Mouse (Mus musculus) frontal cortex, postnatal 14 days (tissue): Measurements from ENCODE around the gene Abhd14b.

Source experiments
- DNase-seq, 2 experiments: peaks; one replicate each; pipeline ENCODE4 v3.0.0; 2022; ENCODE audit warnings: low spot score in 2 of 2

The Abhd14b gene

DNA sequence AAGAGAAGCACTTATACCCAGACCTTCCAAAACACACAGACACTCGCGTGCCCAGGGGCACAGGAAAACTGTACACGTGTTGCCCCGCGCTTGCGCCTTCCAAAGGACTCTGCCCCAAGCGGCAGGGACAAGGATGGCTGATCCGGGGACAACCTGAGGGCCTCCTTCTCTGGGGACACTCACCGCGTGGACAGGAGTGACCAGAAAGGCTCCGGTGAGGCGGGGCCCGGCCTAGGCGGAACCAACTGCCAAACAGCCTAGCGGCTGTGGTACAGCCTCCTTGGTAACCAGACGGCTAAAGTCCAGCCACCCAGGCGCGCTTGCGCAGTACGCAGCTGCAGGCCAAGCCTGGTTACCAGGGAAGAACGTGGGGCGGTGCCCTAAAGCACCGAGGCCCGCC, at the start of gene Abhd14b, which contains the start of gene Abhd14a:
TSS of gene Abhd14b (plus strand) at position 112 of the 400 bp plus-strand sequence.
TSS of gene Abhd14a (minus strand) at position 331 of the 400 bp plus-strand sequence.
- peak; percentile 78 to 81 for DNase-seq

DNA sequence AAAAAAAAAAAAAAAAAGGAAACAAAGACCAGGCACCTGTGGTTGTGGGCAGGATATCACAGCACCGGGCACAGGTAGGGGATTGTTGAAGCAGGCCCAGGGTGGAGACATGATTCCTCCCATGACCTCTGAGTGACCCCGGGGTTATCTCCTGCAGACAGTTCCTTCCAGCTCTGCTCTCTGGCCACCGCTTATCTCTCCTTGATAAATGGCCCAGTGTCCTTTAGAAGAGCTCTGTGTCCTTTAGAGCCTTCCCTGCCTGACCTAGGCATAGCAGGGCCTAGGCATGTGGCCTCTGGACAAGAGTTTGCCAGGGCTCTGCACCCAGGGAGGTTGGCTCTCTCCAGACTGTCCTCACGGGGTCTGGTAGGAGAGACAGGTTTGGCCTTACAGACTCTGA, 49.5 kb upstream of the Abhd14b start:
- DNase-seq, result no peak

DNA sequence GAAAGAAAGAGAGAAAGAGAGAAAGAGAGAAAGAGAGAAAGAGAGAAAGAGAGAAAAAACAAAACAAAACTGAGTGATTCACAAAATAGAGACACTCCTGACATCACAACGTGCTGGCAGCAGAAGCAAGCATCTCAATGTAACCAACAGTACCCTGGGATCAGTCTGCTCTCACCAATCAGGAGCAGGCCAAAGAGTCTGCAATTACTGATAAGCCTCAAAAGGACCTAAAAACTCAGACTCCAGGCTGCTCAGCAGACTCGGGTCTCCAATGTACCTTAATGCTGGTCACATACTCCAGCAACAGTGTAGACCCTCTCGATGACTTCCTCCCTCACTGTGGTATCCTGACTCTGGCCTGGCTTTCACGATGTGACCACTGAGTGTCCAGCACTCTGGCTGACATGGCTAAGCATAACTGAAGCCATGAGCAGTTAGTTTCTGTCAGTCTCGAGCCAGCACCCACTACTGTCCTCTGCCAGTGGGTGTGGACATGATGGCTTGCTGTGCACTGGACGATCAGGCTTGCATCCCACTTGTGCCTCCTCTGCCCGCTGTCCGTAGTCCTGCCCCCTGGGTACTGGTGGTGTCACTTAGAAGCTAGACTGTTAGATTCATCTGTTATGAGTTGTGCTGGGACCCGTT, 48.5 kb upstream of the Abhd14b start:
- no peak for DNase-seq

DNA sequence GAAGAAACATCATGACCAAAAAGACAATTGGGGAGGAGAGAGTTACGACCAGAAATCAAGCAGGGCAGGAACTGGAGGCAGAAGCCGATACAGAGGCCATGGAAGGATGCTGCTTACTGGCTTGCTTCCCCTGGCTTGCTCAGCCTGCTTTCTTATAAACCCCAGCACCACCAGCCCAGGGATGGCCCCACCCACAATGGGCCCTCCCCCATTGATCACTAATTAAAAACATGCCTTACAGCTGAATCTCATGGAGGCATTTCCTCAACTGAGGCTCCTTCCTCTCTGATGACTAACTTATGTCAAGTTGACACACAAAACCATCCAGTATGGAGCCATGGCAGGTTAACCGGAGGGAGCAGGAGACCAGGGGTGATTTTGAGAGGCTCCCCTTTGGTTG, 47.5 kb upstream of the Abhd14b start:
- DNase-seq, result no peak

DNA sequence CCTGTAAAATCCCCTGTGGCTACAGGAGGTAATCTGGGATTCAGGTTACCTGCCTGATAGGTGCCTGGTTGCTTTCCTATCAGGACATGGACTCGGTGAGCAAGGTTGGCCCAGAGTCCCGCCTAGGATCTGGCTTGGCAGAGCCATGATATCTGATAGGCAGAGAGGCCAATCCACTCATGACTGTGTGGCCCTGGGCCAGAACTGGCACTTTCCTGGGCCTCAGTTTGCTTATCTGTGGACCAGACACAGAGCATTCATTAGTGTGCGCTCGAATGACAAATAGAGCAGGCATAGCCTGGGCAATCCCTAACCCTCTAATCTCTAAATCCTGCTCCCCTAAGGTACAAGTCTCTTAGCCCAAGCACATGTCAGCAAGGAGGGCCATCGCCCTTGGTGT, 45.1 kb upstream of the Abhd14b start:
- no peak for DNase-seq

DNA sequence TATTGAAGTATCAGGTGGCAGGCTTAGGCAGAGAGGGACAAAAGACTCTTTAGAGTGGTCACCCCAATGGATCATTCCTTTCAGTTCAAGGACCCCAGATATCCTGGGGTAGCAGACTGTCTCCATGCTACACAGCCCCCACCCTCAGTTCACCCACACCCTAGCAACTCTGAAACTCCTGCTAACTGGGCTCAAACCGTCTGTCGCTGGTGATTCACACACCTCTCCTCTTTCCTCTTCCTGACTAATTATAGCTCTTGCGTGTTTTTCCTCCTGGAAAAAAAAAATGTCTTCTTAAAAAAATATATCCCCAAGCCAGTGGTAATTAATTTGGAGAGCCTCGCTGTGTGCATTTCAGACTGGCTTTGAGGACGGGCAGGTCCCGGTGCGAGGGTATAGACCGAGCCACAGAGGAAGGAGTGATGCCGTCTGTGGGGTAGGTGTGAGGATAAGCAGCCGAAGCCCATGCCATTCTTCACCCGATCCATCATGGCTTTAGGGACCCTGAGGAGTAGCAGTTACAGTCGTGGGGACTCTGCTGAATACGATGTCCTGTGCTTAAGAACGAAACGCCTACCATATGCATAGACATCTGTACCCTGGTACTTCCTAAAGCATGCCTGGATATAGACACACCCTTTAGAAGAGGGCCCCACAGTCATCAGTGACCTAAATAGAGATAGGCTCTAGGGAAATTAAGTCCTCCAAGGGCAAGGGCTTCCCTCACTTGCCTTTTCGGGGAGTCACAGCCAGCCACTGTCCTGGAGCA, 44.5 kb upstream of the Abhd14b start:
- DNase-seq, result no peak

DNA sequence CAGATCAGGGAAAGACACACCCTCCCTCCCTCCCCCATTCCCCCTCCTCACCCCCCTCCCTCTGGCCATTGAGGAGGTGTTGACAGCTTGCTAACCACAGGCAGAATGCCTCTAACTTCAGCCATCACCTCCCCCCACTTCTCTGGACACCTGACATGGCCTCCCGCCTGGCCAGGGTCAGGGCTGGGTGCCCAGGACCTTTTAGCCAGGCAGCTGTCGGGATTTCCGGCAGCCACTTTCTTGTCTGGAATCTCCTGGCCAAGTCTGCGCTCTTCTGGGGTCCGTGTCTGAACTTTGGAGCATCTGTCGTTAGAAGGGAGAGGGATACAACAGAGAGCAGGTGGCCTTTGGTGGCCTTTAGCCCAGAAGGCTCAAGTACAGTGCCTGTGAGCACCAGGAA, 42.0 kb upstream of the Abhd14b start:
- no peak for DNase-seq

DNA sequence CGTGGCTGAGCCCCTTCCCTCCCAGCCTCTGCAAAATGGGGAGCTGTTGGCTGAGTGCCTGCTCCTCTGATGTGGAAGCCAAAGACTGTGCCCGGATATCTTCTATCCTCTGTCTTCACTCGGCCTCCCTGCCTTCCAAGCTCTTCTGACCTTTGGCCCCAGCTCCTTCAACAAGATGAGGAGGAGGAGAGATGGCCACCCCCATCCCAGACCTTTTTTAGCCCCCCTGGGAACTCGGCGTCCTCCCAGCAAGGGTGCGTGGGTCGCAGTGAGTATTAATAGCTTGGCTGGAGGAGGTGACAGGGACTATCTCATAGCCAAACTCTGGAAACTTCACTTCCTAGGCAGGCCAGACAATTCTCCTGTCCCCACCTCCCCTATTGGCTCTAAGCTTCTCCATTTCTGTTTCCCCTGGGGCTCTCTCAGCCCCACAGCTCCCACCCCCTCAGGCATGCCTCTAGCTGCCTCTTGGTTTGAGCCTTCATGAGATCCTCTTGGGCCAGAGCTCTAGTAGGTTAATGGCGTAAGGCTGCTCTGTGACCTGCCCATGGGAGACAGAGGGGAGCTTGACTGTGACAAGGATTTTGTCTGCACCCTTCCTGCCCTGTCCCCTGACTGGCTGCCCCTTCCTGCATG, 40.7 kb upstream of the Abhd14b start:
- DNase-seq, result no peak

DNA sequence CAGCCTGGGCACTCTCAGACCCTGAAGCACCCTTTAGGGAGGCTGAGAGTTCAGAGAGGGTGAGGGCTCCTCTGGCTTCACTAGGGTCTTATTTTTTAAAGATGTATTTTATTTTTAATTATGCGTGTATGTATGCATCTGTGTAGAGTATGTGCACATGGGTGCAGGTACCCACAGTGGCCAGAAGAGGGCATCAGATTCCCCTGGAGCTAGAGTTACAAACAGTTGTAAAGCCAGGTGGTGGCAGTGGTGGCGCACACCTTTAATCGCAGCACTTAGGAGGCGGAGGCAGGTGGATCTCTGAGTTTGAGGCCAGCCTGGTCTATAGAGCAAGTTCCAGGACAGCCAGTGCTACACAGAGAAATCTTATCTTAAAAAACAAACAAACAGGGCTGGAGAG, 38.2 kb upstream of the Abhd14b start:
- DNase-seq, result no peak

DNA sequence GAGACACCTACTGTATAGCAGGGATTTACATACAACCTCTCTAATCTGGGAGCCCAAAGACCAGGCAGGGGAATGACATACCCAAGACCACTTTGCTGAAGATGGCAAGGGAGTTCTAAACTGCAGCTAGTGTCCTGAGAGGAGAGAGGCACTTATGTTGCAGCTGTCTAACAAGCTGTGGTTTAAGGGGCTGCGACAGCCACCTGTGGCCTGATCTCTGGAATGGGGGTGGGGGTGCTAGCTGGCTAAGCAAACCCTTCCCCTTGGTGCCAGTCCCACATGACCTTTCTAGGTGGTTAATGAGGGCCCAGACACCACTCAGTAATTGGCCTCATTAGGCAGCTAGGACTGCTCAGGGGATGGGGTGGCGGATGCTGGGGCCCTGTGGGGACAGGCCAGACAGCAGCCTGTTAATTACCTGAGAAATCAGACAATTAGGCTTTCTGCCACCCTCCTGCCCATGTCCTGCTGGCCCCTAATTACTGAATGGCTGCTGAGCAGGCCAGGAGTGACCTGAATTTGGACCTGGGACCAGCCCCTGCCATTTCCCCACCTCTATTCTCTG, 37.1 kb upstream of the Abhd14b start:
- DNase-seq, result no peak

DNA sequence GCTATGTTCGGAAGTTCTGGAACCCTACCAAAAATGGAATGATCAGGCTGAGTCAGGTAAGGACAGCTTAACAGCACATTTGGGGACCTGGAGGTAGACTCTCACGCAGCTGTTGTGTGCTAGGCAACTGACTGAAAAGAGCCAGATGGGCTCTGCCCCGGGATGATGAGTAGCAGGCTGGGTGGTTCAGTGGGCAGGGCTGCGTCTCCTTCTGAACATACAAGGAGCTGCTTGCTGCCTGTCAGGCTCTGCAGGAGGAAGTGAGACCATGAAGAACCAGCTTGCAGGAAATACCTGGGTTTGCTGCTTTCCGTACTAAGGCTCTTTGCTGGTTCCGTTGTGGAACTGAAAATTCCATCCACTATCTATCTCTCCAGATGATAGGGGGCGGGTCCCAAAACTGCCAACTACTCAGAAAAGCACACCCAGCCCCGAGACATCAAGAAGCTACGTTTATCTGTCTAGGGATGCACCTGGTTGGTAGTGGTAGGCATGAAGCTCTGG, 36.1 kb upstream of the Abhd14b start:
- DNase-seq, result peak in 1 of 2 experiments; percentile 64

DNA sequence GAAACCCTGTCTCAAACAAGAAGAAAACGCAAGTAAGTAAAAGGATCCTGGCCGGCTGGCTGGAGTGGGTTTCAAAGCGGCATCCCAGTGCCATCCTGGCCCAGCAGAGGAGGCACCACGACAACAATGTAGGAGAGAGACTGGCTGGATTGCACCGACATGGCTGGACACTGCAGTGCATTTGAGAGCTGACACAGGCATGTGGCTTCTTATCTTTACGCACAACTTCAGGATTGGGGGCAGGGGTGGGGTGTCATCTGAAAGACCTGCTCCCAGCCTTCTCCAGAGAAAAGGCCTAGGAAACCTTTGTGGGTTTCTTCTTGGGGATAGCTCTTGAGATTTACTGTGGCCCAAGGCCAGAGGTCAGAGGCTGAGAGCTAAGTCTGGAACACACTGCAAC, 35.5 kb upstream of the Abhd14b start:
- DNase-seq, result no peak

DNA sequence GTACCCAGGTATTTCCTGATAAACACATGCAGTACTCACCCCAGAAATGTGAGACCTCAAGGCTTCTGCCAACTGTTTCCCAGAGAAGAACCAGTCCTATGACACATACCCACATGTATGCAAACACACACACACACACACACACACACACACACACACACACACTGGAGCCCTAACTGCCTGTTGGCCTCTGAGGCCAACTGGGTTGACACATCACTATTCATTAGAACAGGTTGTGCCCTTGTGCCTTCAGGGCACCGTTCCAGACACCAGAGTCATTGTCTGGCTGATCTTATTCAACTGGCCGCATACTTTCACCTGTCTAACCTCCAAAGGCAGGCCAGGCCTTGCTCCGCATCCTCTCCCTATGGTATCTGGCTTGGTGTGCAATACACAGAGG, 35.0 kb upstream of the Abhd14b start:
- no peak for DNase-seq

DNA sequence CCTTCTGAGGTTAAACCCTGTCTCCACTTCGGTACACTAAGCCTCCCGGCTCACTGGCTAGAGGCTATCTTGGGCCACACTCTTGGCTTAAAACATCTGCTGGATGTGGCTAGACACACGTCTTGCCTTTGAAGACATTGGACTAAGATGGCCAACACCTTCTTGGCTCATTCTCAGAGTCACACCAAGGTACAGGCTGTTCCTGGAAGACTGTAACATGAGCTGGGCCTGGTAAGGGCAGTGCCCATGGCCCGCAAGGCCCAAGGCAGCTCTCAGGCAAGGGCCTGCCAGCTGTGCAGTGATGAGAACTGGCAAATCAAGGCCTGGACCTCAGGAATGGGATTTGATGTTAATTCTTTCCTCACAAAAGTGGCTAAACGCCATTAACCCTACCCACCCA, 33.7 kb upstream of the Abhd14b start:
- no peak for DNase-seq

DNA sequence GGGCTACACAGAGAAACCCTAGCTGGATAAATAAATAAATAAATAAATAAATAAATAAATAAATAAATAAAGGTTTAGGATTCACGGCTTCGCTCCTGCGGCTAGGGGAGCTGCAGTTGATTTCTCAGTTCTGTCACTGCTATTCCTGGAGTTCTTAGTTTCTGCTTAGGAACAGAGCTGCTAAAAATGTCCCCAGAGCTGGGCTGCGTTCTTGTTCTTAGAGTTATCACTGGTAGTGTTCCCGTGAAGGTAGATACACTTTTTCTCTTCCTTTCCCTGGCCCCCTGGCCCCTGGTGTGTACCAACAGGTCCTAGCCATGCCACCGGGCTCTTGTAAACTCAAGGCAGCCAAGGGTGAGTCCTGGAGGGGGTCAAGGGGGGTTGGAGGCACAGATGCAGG, 30.4 kb upstream of the Abhd14b start:
- no peak for DNase-seq

DNA sequence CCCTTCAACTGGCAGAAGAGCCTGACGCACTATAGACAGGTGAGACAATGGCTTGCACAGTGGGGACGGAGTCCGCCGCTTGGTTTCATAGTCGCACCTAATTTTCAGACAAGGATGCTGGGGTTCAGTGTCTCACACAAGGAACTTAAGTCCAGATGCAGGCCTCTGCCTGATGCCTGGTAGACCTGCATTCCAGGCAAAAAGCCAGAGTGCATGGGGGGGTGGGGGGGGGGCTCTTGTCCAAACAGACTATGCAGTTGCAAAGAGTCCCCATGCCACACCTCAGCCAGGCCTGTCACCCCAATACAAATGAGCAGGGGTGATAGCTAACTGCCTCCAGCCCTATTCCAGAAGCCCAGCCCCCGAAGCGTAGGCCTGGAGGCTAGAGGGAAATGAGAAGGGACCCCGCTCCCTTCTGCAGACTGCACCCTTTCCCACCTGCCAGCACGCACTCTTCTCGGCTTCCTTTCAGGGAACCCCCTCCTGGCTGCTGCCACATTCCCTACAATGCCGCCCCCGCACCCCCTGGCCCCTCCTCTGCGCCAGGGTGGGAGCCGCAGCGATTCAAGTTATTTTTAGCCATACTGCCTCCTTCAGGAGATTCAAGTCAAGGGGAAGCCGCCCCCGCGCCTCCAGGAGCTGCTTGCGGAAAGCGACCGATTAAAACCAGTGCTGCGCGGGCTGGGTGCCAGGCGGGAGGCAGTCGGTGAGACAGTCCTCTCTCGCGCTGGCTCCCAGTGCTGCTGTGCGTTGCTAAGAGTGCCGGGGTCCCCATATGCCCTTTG, 29.2 kb upstream of the Abhd14b start:
- DNase-seq, result peak; percentile 92 to 96

DNA sequence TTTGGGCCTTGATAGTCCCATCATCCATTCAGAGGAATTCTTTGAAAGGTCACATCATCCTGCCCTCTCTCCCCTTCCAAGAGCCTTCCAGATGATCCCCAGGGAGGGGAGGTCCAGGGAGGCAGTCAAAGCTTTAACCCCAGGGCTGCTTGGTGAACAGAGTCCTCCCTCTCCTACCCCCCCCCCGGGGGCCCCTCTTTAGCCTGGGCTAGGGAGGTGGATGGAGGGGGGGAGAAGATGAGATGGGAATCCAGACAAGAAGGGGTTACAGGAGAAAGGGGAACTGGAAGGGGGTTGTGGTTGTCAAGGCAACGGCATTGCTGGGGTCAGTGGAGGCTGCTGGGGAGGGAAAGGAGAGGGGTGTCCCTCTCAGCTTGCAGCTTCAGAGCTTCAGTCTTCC, 26.7 kb upstream of the Abhd14b start:
- no peak for DNase-seq

DNA sequence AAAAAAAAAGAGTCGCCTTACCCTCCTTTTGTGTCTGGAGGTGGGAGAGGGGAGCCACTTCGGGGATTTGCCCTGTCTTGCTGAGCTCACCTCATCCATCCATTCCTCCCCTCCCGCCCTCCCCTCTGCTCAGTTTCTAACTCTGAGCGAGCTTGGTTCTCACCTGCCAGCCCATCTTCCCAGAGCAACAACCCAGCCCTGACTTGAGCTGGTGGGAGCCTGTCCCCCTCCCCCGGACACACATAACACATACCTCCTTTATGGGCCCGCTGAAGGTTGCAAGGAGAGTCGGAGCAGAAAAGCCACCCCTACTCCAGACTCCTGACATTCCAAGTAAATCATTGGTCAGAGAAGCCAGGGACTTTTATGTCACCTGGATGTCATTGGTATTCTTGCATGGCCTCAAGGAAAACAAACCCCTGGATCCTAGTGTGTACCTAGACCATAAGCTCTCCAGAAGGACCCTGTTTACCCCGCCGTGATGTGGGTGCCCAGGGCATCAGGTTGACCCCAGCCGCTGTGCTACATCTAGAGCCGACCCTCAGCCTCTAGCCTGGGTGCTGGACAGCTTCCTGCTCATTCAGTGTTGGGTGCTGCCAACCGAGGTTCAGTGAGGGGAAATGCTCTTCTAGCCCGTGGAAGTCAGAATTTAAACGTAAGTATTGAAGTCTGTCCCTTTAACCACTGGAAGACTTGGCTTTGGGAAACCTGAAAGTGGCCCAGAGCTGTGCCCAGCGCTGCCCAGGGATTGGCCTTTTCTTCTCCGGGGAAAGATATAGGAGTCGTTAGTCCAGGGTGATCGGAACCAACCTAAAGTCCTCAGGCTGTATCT, 26.0 kb upstream of the Abhd14b start:
- DNase-seq, result no peak

DNA sequence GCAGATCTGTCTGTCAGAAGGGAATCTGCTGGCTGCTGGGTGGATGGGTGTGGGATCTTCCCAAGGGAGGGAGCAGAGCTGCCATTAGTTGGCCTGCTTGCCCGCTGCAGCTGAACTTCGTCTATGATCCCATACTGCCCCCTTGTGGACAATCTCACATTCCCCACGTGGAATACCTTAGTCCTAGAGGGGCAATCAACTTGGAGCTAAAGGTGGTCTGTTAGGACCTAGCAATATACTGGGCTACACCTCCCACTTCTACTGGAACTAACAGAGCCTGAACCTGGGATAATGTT, 25.4 kb upstream of the Abhd14b start:
- peak; percentile 78 to 89 for DNase-seq

DNA sequence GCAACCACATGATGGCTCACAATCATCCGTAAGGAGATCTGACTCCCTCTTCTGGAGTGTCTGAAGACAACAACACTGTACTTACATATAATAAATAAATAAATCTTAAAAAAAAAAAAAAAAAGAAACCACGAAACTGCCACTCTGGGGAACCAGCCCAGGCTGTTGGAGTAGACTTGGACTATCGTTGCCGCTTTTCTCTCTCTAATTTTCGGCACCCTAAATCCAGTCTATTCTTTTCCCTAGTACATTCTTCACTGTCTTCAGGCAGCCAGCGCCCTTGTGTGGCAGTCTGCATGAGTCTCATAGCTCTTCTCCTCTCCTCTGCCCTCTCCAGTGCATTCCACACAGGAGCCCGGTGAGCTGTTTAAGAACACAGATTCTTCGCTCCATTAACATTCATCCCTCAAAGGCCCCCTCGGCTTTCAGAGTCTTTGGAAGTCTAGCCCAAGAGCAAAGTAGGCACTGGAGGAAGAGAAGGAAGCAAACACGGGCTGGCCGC, 18.5 kb upstream of the Abhd14b start:
- DNase-seq, result no peak
